Mouse (Mus musculus) CH12.LX (cell line): ENCODE results near the gene Cntfr. TPM values are rescaled to one million over a fixed set of nuclear protein-coding genes. Genes with fewer than 3 reads are reported as not detected.

Source experiments
- DNase-seq: peaks from one replicate; pipeline ENCODE4 v3.0.0-alpha.2; 2013; ENCODE audit errors: extremely low read depth
- H3K27ac ChIP-seq: 2 replicates; pipeline ENCODE4 v1.5.1; 2012; ENCODE audit warnings: low read depth, mild to moderate bottlenecking, control low read depth, moderate library complexity; ENCODE audit not compliant: insufficient read depth
- H3K27me3 ChIP-seq: replicated peaks from 2 replicates; pipeline ENCODE3; 2012; ENCODE audit warnings: inconsistent platforms
- H3K36me3 ChIP-seq, 2 experiments: replicated peaks in 1 of 2; 2 replicates each; pipeline versions ENCODE3 to v1.6.1; 2012; ENCODE audit warnings: inconsistent platforms in 1 of 2, low read length in 1 of 2, mild to moderate bottlenecking in 1 of 2, mixed read lengths in 1 of 2, moderate library complexity in 1 of 2; ENCODE audit not compliant: control insufficient read depth in 1 of 2, insufficient read depth in 1 of 2
- H3K4me1 ChIP-seq, 2 experiments: 2 replicates each; pipeline ENCODE4 v1.6.1; 2012; ENCODE audit warnings: inconsistent platforms in 1 of 2, moderate library complexity in 1 of 2; ENCODE audit not compliant: insufficient read depth in 2 of 2, control insufficient read depth in 1 of 2
- H3K4me2 ChIP-seq: 2 replicates; pipeline ENCODE4 v1.6.1; 2012; ENCODE audit warnings: low read depth, mild to moderate bottlenecking, control low read depth; ENCODE audit not compliant: poor library complexity, insufficient read depth, severe bottlenecking
- H3K4me3 ChIP-seq, 3 experiments: fragments of 150-350 bp in 1 of 3; sonication (generic) in 1 of 3; replicated peaks in 1 of 3; 2 replicates each; pipeline versions ENCODE3 to v1.5.1; 2011 to 2012; ENCODE audit warnings: low read depth in 2 of 3, low read length in 2 of 3, mild to moderate bottlenecking in 2 of 3, moderate library complexity in 2 of 3, control low read depth in 1 of 3, improper control_type of control experiment in 1 of 3, inconsistent platforms in 1 of 3, mixed read lengths in 1 of 3; ENCODE audit not compliant: poor library complexity in 1 of 3
- H3K79me2 ChIP-seq: replicated peaks from 2 replicates; pipeline ENCODE4 v1.6.1; 2012; ENCODE audit warnings: mild to moderate bottlenecking, moderate library complexity; ENCODE audit not compliant: control insufficient read depth, poor library complexity, insufficient read depth, severe bottlenecking; ENCODE audit errors: extremely low read depth
- H3K9ac ChIP-seq: 2 replicates; pipeline ENCODE4 v1.6.1; 2012; ENCODE audit warnings: low read depth, mild to moderate bottlenecking, control low read depth, moderate library complexity; ENCODE audit not compliant: insufficient read depth
- H3K9me3 ChIP-seq: replicated peaks from 2 replicates; pipeline ENCODE3; 2012; ENCODE audit warnings: low read length, inconsistent platforms, mixed read lengths
- BHLHE40 ChIP-seq: IDR thresholded peaks from 2 replicates; pipeline ENCODE4 v1.6.1; 2011; ENCODE audit warnings: mild to moderate bottlenecking, low read depth, low read length, improper control_type of control experiment
- CHD1 ChIP-seq: IDR thresholded peaks from 2 replicates; pipeline ENCODE4 v1.6.1; 2012; ENCODE audit warnings: low read depth, low read length, improper control_type of control experiment, inconsistent platforms
- CHD2 ChIP-seq: IDR thresholded peaks from 2 replicates; pipeline ENCODE4 v1.6.1; 2011; ENCODE audit warnings: low read length, improper control_type of control experiment
- CTCF ChIP-seq, 2 experiments: IDR thresholded peaks in 1 of 2; conservative IDR thresholded peaks in 1 of 2; 2 replicates each; pipeline ENCODE4 v1.5.1; 2011 to 2012; ENCODE audit warnings: low read depth in 2 of 2, low read length in 2 of 2, improper control_type of control experiment in 1 of 2, inconsistent platforms in 1 of 2, mild to moderate bottlenecking in 1 of 2, moderate library complexity in 1 of 2
- E2F4 ChIP-seq: IDR thresholded peaks from 2 replicates; pipeline ENCODE4 v1.6.1; 2011; ENCODE audit warnings: low read depth, low read length, improper control_type of control experiment; ENCODE audit not compliant: insufficient replicate concordance
- EP300 ChIP-seq: IDR thresholded peaks from 2 replicates; pipeline ENCODE4 v1.6.1; 2011; ENCODE audit warnings: low read length, improper control_type of control experiment
- ETS1 ChIP-seq: conservative IDR thresholded peaks from 2 replicates; pipeline ENCODE4 v1.6.1; 2012; ENCODE audit warnings: low read depth, mild to moderate bottlenecking, inconsistent platforms, low read length, improper control_type of control experiment, moderate library complexity
- GABPA ChIP-seq: IDR thresholded peaks from 2 replicates; pipeline ENCODE4 v1.6.1; 2012; ENCODE audit warnings: low read depth, low read length, improper control_type of control experiment, inconsistent platforms; ENCODE audit not compliant: insufficient replicate concordance
- IRF4 ChIP-seq: IDR thresholded peaks from 2 replicates; pipeline ENCODE4 v1.6.1; 2014; ENCODE audit warnings: low read depth, mild to moderate bottlenecking, inconsistent platforms, low read length, improper control_type of control experiment
- KAT2A ChIP-seq: IDR thresholded peaks from 2 replicates; pipeline ENCODE4 v1.6.1; 2012; ENCODE audit warnings: low read length, improper control_type of control experiment, inconsistent platforms; ENCODE audit not compliant: insufficient replicate concordance
- MAFK ChIP-seq: IDR thresholded peaks from 2 replicates; pipeline ENCODE4 v1.6.1; 2011; ENCODE audit warnings: low read length, improper control_type of control experiment; ENCODE audit not compliant: insufficient replicate concordance
- MAX ChIP-seq: IDR thresholded peaks from 2 replicates; pipeline ENCODE4 v1.6.1; 2011; ENCODE audit warnings: low read length, improper control_type of control experiment
- MAZ ChIP-seq: IDR thresholded peaks from 2 replicates; pipeline ENCODE4 v1.6.1; 2012; ENCODE audit warnings: low read depth, mild to moderate bottlenecking, inconsistent platforms, low read length, improper control_type of control experiment, moderate library complexity
- MEF2A ChIP-seq: IDR thresholded peaks from 2 replicates; pipeline ENCODE4 v1.6.1; 2014; ENCODE audit warnings: low read depth, mild to moderate bottlenecking, inconsistent platforms, low read length, improper control_type of control experiment, borderline replicate concordance
- NELFE ChIP-seq: IDR thresholded peaks from 2 replicates; pipeline ENCODE4 v1.6.1; 2011; ENCODE audit warnings: low read depth, low read length, improper control_type of control experiment
- POLR2A ChIP-seq: IDR thresholded peaks from 2 replicates; pipeline ENCODE4 v1.6.1; 2011; ENCODE audit warnings: low read depth, mild to moderate bottlenecking, improper control_type of control experiment, low read length
- RAD21 ChIP-seq: IDR thresholded peaks from 2 replicates; pipeline ENCODE4 v1.6.1; 2011; ENCODE audit warnings: low read depth, mild to moderate bottlenecking, low read length, improper control_type of control experiment, moderate library complexity
- RCOR1 ChIP-seq: conservative IDR thresholded peaks from 2 replicates; pipeline ENCODE4 v1.6.1; 2012; ENCODE audit warnings: low read depth, mild to moderate bottlenecking, inconsistent platforms, low read length, improper control_type of control experiment
- SIN3A ChIP-seq: IDR thresholded peaks from 2 replicates; pipeline ENCODE4 v1.6.1; 2012; ENCODE audit warnings: low read length, improper control_type of control experiment, inconsistent platforms
- SMC3 ChIP-seq: IDR thresholded peaks from 2 replicates; pipeline ENCODE4 v1.6.1; 2011; ENCODE audit warnings: low read depth, low read length, improper control_type of control experiment
- TBP ChIP-seq: conservative IDR thresholded peaks from 2 replicates; pipeline ENCODE4 v1.6.1; 2011; ENCODE audit warnings: low read depth, low read length, improper control_type of control experiment
- USF2 ChIP-seq: conservative IDR thresholded peaks from 2 replicates; pipeline ENCODE4 v1.6.1; 2011; ENCODE audit warnings: low read depth, low read length, improper control_type of control experiment
- ZMIZ1 ChIP-seq: IDR thresholded peaks from 2 replicates; pipeline ENCODE4 v1.6.1; 2012; ENCODE audit warnings: low read depth, mild to moderate bottlenecking, inconsistent platforms, low read length, improper control_type of control experiment
- ZNF384 ChIP-seq: IDR thresholded peaks from 2 replicates; pipeline ENCODE4 v1.6.1; 2012; ENCODE audit warnings: low read depth, low read length, improper control_type of control experiment, inconsistent platforms
- dilution Hi-C: fragments of 300-500 bp; cut with MboI; formaldehyde crosslinking; loops from 2 replicates; pipeline ENCODE4 v1.14.3; 2020; ENCODE audit warnings: low sequenced_read_pairs; ENCODE audit not compliant: extremely low pct_unique_long_range_greater_than_20kb, extremely low pct_ligation_motif_present
- in situ Hi-C: fragments of 300-500 bp; cut with MboI; formaldehyde crosslinking; loops from 3 replicates; pipeline ENCODE4 v1.14.3; 2019; ENCODE audit warnings: low sequenced_read_pairs, low pct_ligation_motif_present, low pct_unique_long_range_greater_than_20kb, mixed read lengths
- polyA plus RNA-seq: library from polyadenylated mRNA; unstranded; fragments of >175 nt; gene quantifications from 2 replicates; pipeline ENCODE4 v1.2.1, GENCODE M21; 2012; ENCODE audit warnings: low read depth; ENCODE audit not compliant: insufficient read length
- total RNA-seq, 2 experiments: library from RNA; depleted of rRNA; stranded (reverse); fragments of 300-350 nt in 1 of 2; fragments of >200 nt in 1 of 2; gene quantifications; 2 replicates each; pipeline ENCODE4 v1.2.3; 2012 to 2014

The Cntfr gene
- total and polyA plus RNA-seq, 3 experiments = not detected

- peaks cover 45 to 75% of the 10 kb centered on the region in 2 experiments for H3K36me3 ChIP-seq
- H3K4me3 ChIP-seq = no peak overlapping the region
- in situ Hi-C loops (no loop called here), dilution Hi-C loops (no loop called here)
- no peak overlapping the region for H3K4me2 ChIP-seq
- peaks cover 8 to 22% of the 10 kb centered on the region in 2 experiments for H3K4me1 ChIP-seq
- H3K27me3 ChIP-seq = no peaks in the 10 kb centered on the region
- H3K27ac ChIP-seq = no peak overlapping the region
- no peak for DNase-seq
- H3K9ac ChIP-seq = no peak overlapping the region
- peaks cover 7% of the 10 kb centered on the region; the same call in 1 of the 2 replicates for H3K79me2 ChIP-seq
- TF ChIP-seq SMC3 (no peak), IRF4 (no peak), GABPA (no peak), ZMIZ1 (no peak), NELFE (no peak), ZNF384 (no peak)
- H3K9me3 ChIP-seq = no peaks in the 10 kb centered on the region
Measured at GRCm38 (mm10) chr4:41715082-41715481, 18.2 kb upstream of the Cntfr start.

- no peak for DNase-seq
Measured at GRCm38 (mm10) chr4:41714276-41714675, 17.4 kb upstream of the Cntfr start.

GRCm38 (mm10) chr4:41713197-41714067 lies 16.5 kb upstream of the Cntfr start, which contains the start of gene Rpp25l:
Rpp25l (minus strand) TSS chr4:41713534.
- dilution Hi-C loops = no loop called here
- peak; percentile 67 for DNase-seq
- Histone ChIP-seq H3K4me2 (peak within 1 kb of the TSS; percentile 89), H3K4me1 (peaks cover 8 to 22% of the 10 kb centered on the region in 2 experiments), H3K4me3 (peak within 1 kb of the TSS; percentile 68 to 84 (median 84)), H3K27me3 (no peaks in the 10 kb centered on the region), H3K9me3 (no peaks in the 10 kb centered on the region), H3K36me3 (peaks cover 30 to 59% of the 10 kb centered on the region in 2 experiments), H3K9ac (peak within 1 kb of the TSS; percentile 95), H3K79me2 (peaks cover 7% of the 10 kb centered on the region; the same call in 1 of the 2 replicates), H3K27ac (no peak within 1 kb of the TSS)
- in situ Hi-C loops = no loop called here
- TF ChIP-seq CHD1 = no peak
- peak in 1 of 2 experiments; percentile 16; a peak in 1 of 4 replicates for TF ChIP-seq CTCF (conservative IDR thresholded peaks at IDR 0.05 in 1 of 2, IDR thresholded peaks at IDR 0.05 in 1 of 2; ENCODE audit: low read depth in 2 of 2, low read length in 2 of 2)
- TF ChIP-seq BHLHE40 = no peak
- no peak for TF ChIP-seq IRF4
- TF ChIP-seq RCOR1 = no peak
- TF ChIP-seq SIN3A = 0 out of 2 replicates have a peak, but pooled peaks have one; percentile 28
- peak; percentile 88 for TF ChIP-seq POLR2A
- TF ChIP-seq MEF2A = no peak
- TF ChIP-seq MAZ = no peak
- no peak for TF ChIP-seq RAD21
- TF ChIP-seq EP300 = no peak
- no peak for TF ChIP-seq E2F4
- TF ChIP-seq TBP = no peak
- TF ChIP-seq NELFE = peak; percentile 82
- TF ChIP-seq GABPA = no peak
- no peak for TF ChIP-seq CHD2
- no peak for TF ChIP-seq MAFK
- no peak for TF ChIP-seq USF2

More at GRCm38 (mm10) chr4:41714276-41714675, 17.4 kb upstream of the Cntfr start:
- Histone ChIP-seq H3K9ac (no peak overlapping the region), H3K9me3 (no peaks in the 10 kb centered on the region), H3K79me2 (peaks cover 7% of the 10 kb centered on the region; the same call in 1 of the 2 replicates), H3K4me1 (peaks cover 8 to 22% of the 10 kb centered on the region in 2 experiments), H3K27ac (no peak overlapping the region), H3K4me2 (no peak overlapping the region), H3K36me3 (peaks cover 37 to 67% of the 10 kb centered on the region in 2 experiments), H3K27me3 (no peaks in the 10 kb centered on the region), H3K4me3 (no peak overlapping the region)
- TF ChIP-seq ZMIZ1 = no peak
- no peak for TF ChIP-seq KAT2A
- TF ChIP-seq CHD2 = no peak
- peak; percentile 14 for TF ChIP-seq RAD21
- TF ChIP-seq SMC3 = peak; percentile 42
- no peak for TF ChIP-seq ETS1
- TF ChIP-seq CTCF (conservative IDR thresholded peaks at IDR 0.05 in 1 of 2, IDR thresholded peaks at IDR 0.05 in 1 of 2; ENCODE audit: low read depth in 2 of 2, low read length in 2 of 2) = peak; percentile 31 to 70; a peak in 3 of 4 replicates
- no peak for TF ChIP-seq BHLHE40
- TF ChIP-seq MAX = no peak
- dilution Hi-C loops (no loop called here), in situ Hi-C loops (no loop called here)
